In genomic region chr6:134807794-134808193, GRCm38 (mm10) we compare ENCODE assay signal across 21 mouse cellular contexts. TPM values are rescaled to one million over a fixed set of nuclear protein-coding genes. Genes with fewer than 3 reads are reported as not detected.
A peak's percentile ranks its signal among the peaks of the same experiment; 100 is the strongest.
DNase-seq lines count a peak whose midpoint lies in the region; ATAC-seq and TF ChIP-seq lines count a peak whose summit lies in the region.
"Had no signal": no experiment of that assay in that cellular context is flagged by ENCODE, and none has a peak within 500 bp of the region (broad histone marks: within the 10 kb centered on the region; RNA-seq: fewer than 3 reads in every experiment).

No protein-coding gene starts in this region.

- H3K4me2 ChIP-seq in heart, embryonic 11.5 days, result no peak overlapping the region
- H3K4me2 ChIP-seq in stomach, postnatal 0 days (replicated peaks; ENCODE audit: low read depth), result no peak overlapping the region
- H3K4me2 ChIP-seq: embryonic facial prominence, embryonic 15.5 days; forebrain, embryonic 12.5 days; heart, embryonic 13.5 days; hindbrain, embryonic 15.5 days had no signal

- TF ChIP-seq EP300 in stomach, postnatal 0 days (optimal IDR thresholded peaks at IDR 0.05), result no peak

- H3K9ac ChIP-seq in heart, embryonic 11.5 days (ENCODE audit: low read depth, low read length), result no peak overlapping the region
- no peak overlapping the region for H3K9ac ChIP-seq in stomach, postnatal 0 days (ENCODE audit: low read length)
- H3K9ac ChIP-seq: embryonic facial prominence, embryonic 15.5 days; forebrain, embryonic 12.5 days; heart, embryonic 13.5 days; hindbrain, embryonic 15.5 days had no signal

- ATAC-seq in heart, embryonic 11.5 days (replicated peaks; ENCODE audit: insufficient number of reproducible peaks, low FRiP score, low TSS enrichment), result no peak
- 0 out of 2 replicates have a peak, but pooled peaks have one; percentile 11 for ATAC-seq in erythroblast, adult 5-6 weeks (replicated peaks; ENCODE audit: low FRiP score, poor library complexity, severe bottlenecking)
- no peak for ATAC-seq in stomach, postnatal 0 days (ENCODE audit: low FRiP score, low TSS enrichment)
- ATAC-seq: activated CD4-positive, CD25-positive, alpha-beta regulatory T cell, adult 4 months; forebrain, embryonic 16.5 days; intestine, embryonic 16.5 days; Patski had no signal

- DNase-seq in heart, adult 11 months, result peak; percentile 73
- peak; percentile 53 for DNase-seq in adrenal gland, postnatal 10 days
- DNase-seq in stomach, postnatal 0 days (ENCODE audit: low spot score), result peak; percentile 12
- DNase-seq in lung, postnatal 4 days, result no peak
- DNase-seq in thymus, postnatal 4 days, result no peak
- DNase-seq: cerebellum, adult 11-12 months; cerebellum, adult 9-11 months; cerebellum, postnatal 36 days; gastrocnemius, postnatal 14 days; heart, postnatal 36 days had no signal

- H3K9me3 ChIP-seq in heart, embryonic 11.5 days (replicated peaks; ENCODE audit: control insufficient read depth, low read length), result no peaks in the 10 kb centered on the region
- H3K9me3 ChIP-seq in stomach, postnatal 0 days (ENCODE audit: control insufficient read depth, low read length), result no peaks in the 10 kb centered on the region
- H3K9me3 ChIP-seq: embryonic facial prominence, embryonic 15.5 days; forebrain, embryonic 12.5 days; heart, embryonic 13.5 days; hindbrain, embryonic 15.5 days had no signal

- no peaks in the 10 kb centered on the region for H3K27me3 ChIP-seq in heart, embryonic 11.5 days (ENCODE audit: control insufficient read depth, insufficient read depth, low read length)
- H3K27me3 ChIP-seq in stomach, postnatal 0 days (ENCODE audit: control insufficient read depth, insufficient read depth, low read length), result no peaks in the 10 kb centered on the region
- H3K27me3 ChIP-seq: CH12.LX; embryonic facial prominence, embryonic 15.5 days; forebrain, embryonic 12.5 days; heart, embryonic 13.5 days; hindbrain, embryonic 15.5 days; Patski had no signal

- 85% methylated on average over 11 of the region's 11 CpGs for WGBS in heart, embryonic 11.5 days (ENCODE audit: insufficient replicate concordance)
- 82% methylated on average over 11 of the region's 11 CpGs for WGBS in stomach, postnatal 0 days

- no peaks in the 10 kb centered on the region for H3K4me1 ChIP-seq in heart, embryonic 11.5 days (ENCODE audit: control insufficient read depth, insufficient read depth, low read length)
- H3K4me1 ChIP-seq in stomach, postnatal 0 days (replicated peaks; ENCODE audit: control insufficient read depth, insufficient read depth), result no peaks in the 10 kb centered on the region
- H3K4me1 ChIP-seq: embryonic facial prominence, embryonic 15.5 days; forebrain, embryonic 12.5 days; heart, embryonic 13.5 days; hindbrain, embryonic 15.5 days had no signal

- no peak for TF ChIP-seq CTCF in stomach, postnatal 0 days (IDR thresholded peaks at IDR 0.05; ENCODE audit: low read depth)

- no peak overlapping the region for H3K27ac ChIP-seq in heart, embryonic 11.5 days (ENCODE audit: low read depth, low read length)
- H3K27ac ChIP-seq in stomach, postnatal 0 days (replicated peaks), result peak overlapping the region; percentile 69
- H3K27ac ChIP-seq: embryonic facial prominence, embryonic 15.5 days; forebrain, embryonic 12.5 days; heart, embryonic 13.5 days; hindbrain, embryonic 15.5 days had no signal

- H3K4me3 ChIP-seq in heart, embryonic 11.5 days (ENCODE audit: low read depth, low read length), result no peak overlapping the region
- no peak overlapping the region for H3K4me3 ChIP-seq in stomach, postnatal 0 days (ENCODE audit: low read depth, low read length)
- H3K4me3 ChIP-seq: embryonic facial prominence, embryonic 15.5 days; forebrain, embryonic 12.5 days; heart, embryonic 13.5 days; hindbrain, embryonic 15.5 days had no signal

- no peaks in the 10 kb centered on the region for H3K36me3 ChIP-seq in heart, embryonic 11.5 days (ENCODE audit: control insufficient read depth, insufficient read depth, low read length)
- no peaks in the 10 kb centered on the region for H3K36me3 ChIP-seq in stomach, postnatal 0 days (ENCODE audit: control insufficient read depth, insufficient read depth, low read length)
- H3K36me3 ChIP-seq: embryonic facial prominence, embryonic 15.5 days; forebrain, embryonic 12.5 days; heart, embryonic 13.5 days; hindbrain, embryonic 15.5 days had no signal

RNA-seq across cellular contexts. Expression of gene Dusp16, which starts 15.4 kb away (rescaled TPM):
- polyA plus RNA-seq in heart, embryonic 11.5 days (2014; fragmentation: Nextera tagmentation; extraction: Ambion mirVana), result 19.7 and 20.6 TPM in 2 replicates
- 10 to 100 TPM; 19.3 to 23.0 TPM for total RNA-seq in adrenal gland, postnatal 10 days (2021)
- 2.3 TPM in 1 of 2 replicates, not detected in the other for total RNA-seq in erythroblast, adult 5-6 weeks (2015; ENCODE audit: low replicate concordance)
- 0.94 and 3.8 TPM in 2 replicates for total RNA-seq in erythroblast, adult 5-6 weeks (2017; ENCODE audit: low replicate concordance)
- 8.6 and 10.6 TPM in 2 replicates for polyA plus RNA-seq in stomach, postnatal 0 days (2015; fragmentation: Nextera tagmentation; extraction: Ambion mirVana)

RNA-seq across cellular contexts. Expression of gene Crebl2, which starts 22.2 kb away (rescaled TPM):
- 1.3 and 1.5 TPM in 2 replicates for polyA plus RNA-seq in heart, embryonic 11.5 days (2014; fragmentation: Nextera tagmentation; extraction: Ambion mirVana)
- total RNA-seq in adrenal gland, postnatal 10 days (2021), result 10 to 100 TPM; 14.8 to 17.3 TPM
- total RNA-seq in erythroblast, adult 5-6 weeks (2015; ENCODE audit: low replicate concordance), result 23.0 and 23.2 TPM in 2 replicates
- 26.0 and 49.9 TPM in 2 replicates for total RNA-seq in erythroblast, adult 5-6 weeks (2017; ENCODE audit: low replicate concordance)
- 4.3 and 4.7 TPM in 2 replicates for polyA plus RNA-seq in stomach, postnatal 0 days (2015; fragmentation: Nextera tagmentation; extraction: Ambion mirVana)

Comparison
In these comparisons a context has a peak if more than half of its experiments do, and no peak if none do; other contexts are left out.
1. DNase-seq: peak in heart, adult 11 months (single experiment), adrenal gland, postnatal 10 days (single experiment) and stomach, postnatal 0 days (single experiment); none in lung, postnatal 4 days (0 of 2) and thymus, postnatal 4 days (single experiment).
2. RNA of gene Dusp16, which starts 15.4 kb away (total RNA-seq): 19.3 to 23.0 TPM in adrenal gland, postnatal 10 days; 0.94 to 3.8 TPM in erythroblast, adult 5-6 weeks; every median in the first group is over 4 times any median in the second.